Mouse (Mus musculus) heart, embryonic 16.5 days (tissue): ENCODE measurements around the gene Slco6d1. TPM values are rescaled to one million over a fixed set of nuclear protein-coding genes. Genes with fewer than 3 reads are reported as not detected.

Source experiments
- ATAC-seq: fragments of 200-750 bp; cut with Nextera tagmentation; replicated peaks from 2 replicates; pipeline ENCODE4 v1.8.0; 2017; ENCODE audit warnings: moderate number of reproducible peaks; ENCODE audit not compliant: insufficient read depth, low FRiP score; ENCODE audit errors: extremely low read depth
- H3K27ac ChIP-seq: fragments of 300-500 bp; sonication (generic); 2 replicates; pipeline ENCODE4 v1.5.1; 2014; ENCODE audit warnings: mild to moderate bottlenecking, low read length, control low read depth, moderate library complexity
- H3K27me3 ChIP-seq: fragments of 300-500 bp; sonication (generic); 2 replicates; pipeline ENCODE4 v1.6.1; 2014; ENCODE audit warnings: low read length, mixed read lengths; ENCODE audit not compliant: control insufficient read depth, insufficient read depth
- H3K36me3 ChIP-seq: fragments of 300-500 bp; sonication (generic); 2 replicates; pipeline ENCODE4 v1.6.1; 2014; ENCODE audit not compliant: control insufficient read depth, insufficient read depth
- H3K4me1 ChIP-seq: fragments of 300-500 bp; sonication (generic); 2 replicates; pipeline ENCODE4 v1.6.1; 2014; ENCODE audit warnings: low read length, mixed read lengths; ENCODE audit not compliant: control insufficient read depth, insufficient read depth
- H3K4me2 ChIP-seq: fragments of 300-500 bp; sonication (generic); 2 replicates; pipeline ENCODE4 v1.6.1; 2014; ENCODE audit warnings: low read depth, mild to moderate bottlenecking, control low read depth, low read length
- H3K4me3 ChIP-seq: fragments of 300-500 bp; sonication (generic); 2 replicates; pipeline ENCODE4 v1.5.1; 2014; ENCODE audit warnings: mild to moderate bottlenecking, control low read depth, low read length
- H3K9ac ChIP-seq: fragments of 300-500 bp; sonication (generic); 2 replicates; pipeline ENCODE4 v1.6.1; 2014; ENCODE audit warnings: low read length, control low read depth
- H3K9me3 ChIP-seq: fragments of 300-500 bp; sonication (generic); replicated peaks from 2 replicates; pipeline ENCODE4 v1.6.1; 2016; ENCODE audit warnings: low read length; ENCODE audit not compliant: control insufficient read depth
- WGBS: fragments of 180-500 bp; shearing (Covaris S2); extraction: QIAGEN DNeasy Blood & Tissue Kit; methylation state at CpG from one replicate; pipeline ENCODE4 v1.1.7; 2014; 5-methylcytosine and 5-hydroxymethylcytosine counted together
- microRNA-seq: library from miRNA; unstranded; fragments of <30 nt; microRNA quantifications from one replicate; pipeline ENCODE4, GENCODE M21; 2017
- polyA plus RNA-seq: library from polyadenylated mRNA; unstranded; fragments of >200 nt; fragmentation: Nextera tagmentation; extraction: Ambion mirVana; gene quantifications from 2 replicates; pipeline ENCODE4 v1.2.1, GENCODE M21; 2015

Gene Slco6d1
- polyA plus RNA-seq, 1 experiment from 2014 or later, result not detected

GRCm38 (mm10) chr1:98545372-98545771 lies 124.4 kb downstream of the Slco6d1 start:
- no peaks in the 10 kb centered on the region for H3K36me3 ChIP-seq
- H3K4me2 ChIP-seq, result no peak overlapping the region
- no peak overlapping the region for H3K9ac ChIP-seq
- H3K27me3 ChIP-seq, result no peaks in the 10 kb centered on the region
- WGBS, result 69% methylated on average over 2 of the region's 2 CpGs
- H3K4me1 ChIP-seq, result no peaks in the 10 kb centered on the region
- H3K4me3 ChIP-seq, result no peak overlapping the region
- ATAC-seq, result no peak
- H3K9me3 ChIP-seq, result no peaks in the 10 kb centered on the region
- no peak overlapping the region for H3K27ac ChIP-seq

- Histone ChIP-seq H3K4me2 (no peak overlapping the region), H3K27ac (no peak overlapping the region), H3K9ac (no peak overlapping the region), H3K9me3 (no peaks in the 10 kb centered on the region), H3K4me1 (no peaks in the 10 kb centered on the region), H3K27me3 (no peaks in the 10 kb centered on the region), H3K4me3 (no peak overlapping the region), H3K36me3 (no peaks in the 10 kb centered on the region)
- no peak for ATAC-seq
- WGBS, result 69% methylated on average over 2 of the region's 2 CpGs
Measured at GRCm38 (mm10) chr1:98554388-98554787, 133.5 kb downstream of the Slco6d1 start.

- no peak overlapping the region for H3K4me2 ChIP-seq
- H3K4me1 ChIP-seq, result no peaks in the 10 kb centered on the region
- H3K9me3 ChIP-seq, result no peaks in the 10 kb centered on the region
- no peak for ATAC-seq
- H3K27me3 ChIP-seq, result no peaks in the 10 kb centered on the region
- H3K9ac ChIP-seq, result no peak overlapping the region
- no peaks in the 10 kb centered on the region for H3K36me3 ChIP-seq
- no peak overlapping the region for H3K27ac ChIP-seq
- no peak overlapping the region for H3K4me3 ChIP-seq
Measured at GRCm38 (mm10) chr1:98565701-98566100, 144.8 kb downstream of the Slco6d1 start.

Small RNA genes within 50 kb of the gene (microRNA-seq; reads per million reads assigned to microRNA genes)
- gene Gm26134, result not detected
